Mouse (Mus musculus) left cerebral cortex, adult 6 months (tissue): ENCODE measurements around the gene S100a13. TPM values are rescaled to one million over a fixed set of nuclear protein-coding genes. Genes with fewer than 3 reads are reported as not detected.

Source experiments
- long read RNA-seq, 2 experiments: library from polyadenylated mRNA; unstranded; transcript quantifications; one replicate each; pipeline ENCODE4 v2.0.0; 2019 to 2020
- polyA plus RNA-seq: library from polyadenylated mRNA; unstranded; fragments of <200 nt; fragmentation: Nextera tagmentation; gene quantifications from 2 replicates; pipeline ENCODE4 v1.2.3, GENCODE M21; 2021

Gene S100a13
- polyA plus RNA-seq = 149 and 180 TPM in 2 replicates
- long read RNA-seq, experiment 1, partial matches to known transcripts = 30 of 30 reads
- long read RNA-seq, experiment 1, other reads (novel, unspliced or antisense) = 0 of 30 reads
- long read RNA-seq, experiment 2, partial matches to known transcripts = 130 of 138 reads
- long read RNA-seq, experiment 2, other reads (novel, unspliced or antisense) = 8 of 138 reads

DNA sequence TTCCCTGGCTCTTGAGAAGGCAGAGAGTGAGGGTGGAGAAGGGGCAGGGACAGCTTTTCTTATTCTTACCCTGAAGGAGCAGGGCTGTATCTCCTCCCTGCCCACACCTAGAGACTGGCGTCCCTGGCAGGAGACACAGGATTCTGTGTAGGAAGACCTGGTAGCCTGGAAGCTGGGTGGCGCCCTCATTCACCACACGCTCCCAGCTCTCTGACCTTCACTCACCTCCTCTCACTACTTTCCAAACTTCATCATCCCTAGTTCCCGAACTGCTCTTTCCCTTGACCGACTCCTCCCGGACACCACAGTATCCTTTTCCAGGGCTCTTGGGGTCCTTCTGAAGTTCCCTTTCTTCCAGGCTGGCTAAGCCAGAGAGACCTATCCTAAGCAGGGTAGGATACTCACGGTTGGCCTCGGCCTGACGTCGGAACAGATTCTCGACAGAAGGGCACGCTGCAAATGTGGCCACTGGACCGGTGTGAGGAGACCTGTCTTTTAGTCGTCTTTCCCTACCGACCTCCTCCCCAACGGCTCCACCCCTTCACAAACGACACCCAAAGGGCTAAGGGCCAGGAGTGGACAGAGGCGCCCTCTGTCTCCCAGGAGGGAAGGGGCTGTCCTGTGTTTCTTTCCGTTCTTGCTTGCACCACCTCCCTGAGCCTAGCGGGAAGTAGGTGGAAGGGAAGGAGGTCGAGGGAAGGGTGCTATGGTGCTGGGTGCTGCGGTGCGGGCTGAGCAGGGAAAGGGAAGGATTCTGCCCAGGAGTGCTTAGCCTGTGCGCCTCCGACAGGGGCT is at the start of gene S100a13, which contains the start of gene S100a1:
Gene S100a13 (plus strand): TSS at position 640 of the 795 bp plus-strand sequence.
Gene S100a1 (minus strand): TSS at position 597 of the 795 bp plus-strand sequence.

GRCm38 (mm10) chr3:90465686-90466310 is 48.4 kb upstream of the S100a13 start, which contains the start of gene Npr1:
Gene Npr1 (minus strand): TSS chr3:90465866.

DNA sequence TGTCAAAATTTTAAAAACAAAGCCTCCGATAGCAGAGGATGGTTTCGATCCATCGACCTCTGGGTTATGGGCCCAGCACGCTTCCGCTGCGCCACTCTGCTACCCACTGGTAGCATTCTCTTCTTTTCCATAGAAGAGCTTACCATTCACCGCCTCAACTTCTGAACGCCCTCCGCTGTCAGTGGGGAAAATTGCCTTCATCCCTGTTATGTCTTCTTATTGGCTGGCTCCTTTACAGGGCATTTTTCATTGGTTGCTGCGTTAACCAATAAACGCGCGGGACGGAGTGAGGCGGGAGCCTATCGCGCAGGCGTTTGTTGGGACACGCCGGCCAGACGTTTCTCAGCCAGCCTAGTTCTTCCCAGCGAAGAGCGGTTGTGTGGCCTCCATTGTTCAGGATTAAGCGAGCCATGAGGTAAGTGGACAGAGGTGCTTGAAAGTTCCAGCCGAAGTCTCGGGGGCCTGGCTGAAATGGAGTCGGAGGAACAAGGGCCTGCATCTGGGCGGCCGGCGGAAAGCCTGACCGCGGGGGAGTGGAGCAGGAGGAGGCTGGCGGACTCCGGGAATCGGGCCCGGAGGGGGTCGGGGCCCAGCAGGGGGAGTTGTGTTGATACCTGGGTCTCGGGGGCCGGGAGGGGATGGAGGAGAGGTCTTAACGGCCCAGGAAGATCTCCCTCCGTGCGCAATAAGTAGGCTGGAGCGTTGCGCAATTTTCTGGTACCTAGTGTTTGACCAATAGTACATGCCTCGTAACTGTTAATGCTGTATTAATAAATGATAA is 38.2 kb upstream of the S100a13 start, which contains the start of gene Ilf2:
Gene Ilf2 (plus strand): TSS at position 296 of the 781 bp plus-strand sequence.

GRCm38 (mm10) chr3:90490696-90491256 is 23.5 kb upstream of the S100a13 start, which contains the start of gene Snapin:
Gene Snapin (minus strand): TSS chr3:90491033.

GRCm38 (mm10) chr3:90508950-90509746 is 5.1 kb upstream of the S100a13 start, which contains the start of gene Chtop:
Gene Chtop (minus strand): TSS chr3:90509498.

GRCm38 (mm10) chr3:90526580-90526979 is 12.3 kb downstream of the S100a13 start, which contains the start of gene S100a14:
Gene S100a14 (plus strand): TSS chr3:90526856.

DNA sequence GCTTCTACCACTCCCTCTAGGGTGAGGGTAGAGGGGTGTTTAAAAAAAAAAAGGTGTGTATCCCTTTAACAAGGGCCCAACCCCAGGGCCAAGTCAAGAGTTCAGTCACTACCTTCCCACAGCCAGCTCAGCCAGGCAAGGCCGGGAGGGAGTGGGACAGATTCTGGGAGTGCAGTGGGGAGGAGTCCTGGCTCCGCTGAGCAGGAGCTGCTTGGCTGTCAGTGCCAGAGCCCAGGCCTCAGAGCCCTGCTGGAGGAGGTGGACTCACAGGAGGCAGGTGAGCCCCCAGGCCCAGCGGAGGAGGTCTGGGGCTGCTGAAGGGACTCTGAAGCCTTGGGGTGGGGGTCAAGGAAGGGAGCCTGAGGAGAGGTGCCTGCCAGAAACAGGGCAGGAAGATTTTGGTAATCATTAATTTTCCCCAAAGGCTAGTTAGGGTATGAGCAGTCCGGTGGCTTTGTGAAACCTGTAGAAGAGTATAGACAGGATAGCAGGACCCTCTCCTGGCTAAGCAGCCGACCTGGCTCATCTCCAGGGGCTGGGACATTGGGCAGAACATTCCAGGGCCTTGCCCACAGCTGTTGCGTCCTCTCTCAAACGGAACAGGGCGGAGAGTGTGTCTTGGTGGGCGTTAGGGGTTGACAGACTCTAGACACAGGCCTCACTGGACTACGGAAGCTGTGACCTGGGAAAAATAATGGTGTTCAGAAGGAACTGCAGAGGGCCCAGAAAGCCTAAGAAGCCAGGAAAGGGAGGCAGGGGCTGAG is 23.1 kb downstream of the S100a13 start, which contains the start of gene S100a16:
Gene S100a16 (plus strand): TSS at position 114 of the 764 bp plus-strand sequence.

GRCm38 (mm10) chr3:90560008-90560628 is 45.9 kb downstream of the S100a13 start, which contains the start of gene S100a3:
Gene S100a3 (plus strand): TSS chr3:90560578.

Other genes with a start within 250 kb of the S100a13 start
- 6.2 and 6.9 TPM in 2 replicates for gene Dennd4b, start 249.2 kb upstream of the S100a13 start, polyA plus RNA-seq
- gene Gatad2b, start 221.3 kb upstream of the S100a13 start, polyA plus RNA-seq = 9.9 and 10.3 TPM in 2 replicates
- 2.0 TPM in 2 replicates for gene Slc27a3, start 124.5 kb upstream of the S100a13 start, polyA plus RNA-seq
- 10.8 and 12.5 TPM in 2 replicates for gene Ints3, start 80.8 kb upstream of the S100a13 start, polyA plus RNA-seq
- 0.73 and 0.85 TPM in 2 replicates for gene Npr1, start 48.6 kb upstream of the S100a13 start, polyA plus RNA-seq
- gene Ilf2, start 38.3 kb upstream of the S100a13 start, polyA plus RNA-seq = 69.5 and 88.4 TPM in 2 replicates
- 82.3 and 99.2 TPM in 2 replicates for gene Snapin, start 23.4 kb upstream of the S100a13 start, polyA plus RNA-seq
- gene Chtop, start 4.9 kb upstream of the S100a13 start, polyA plus RNA-seq = 96.5 and 106 TPM in 2 replicates
- gene S100a1, start within 50 bp of the S100a13 start, polyA plus RNA-seq = 326 TPM in 2 replicates
- gene S100a14, start 12.4 kb downstream of the S100a13 start, polyA plus RNA-seq = not detected in 2 replicates
- 168 and 195 TPM in 2 replicates for gene S100a16, start 22.8 kb downstream of the S100a13 start, polyA plus RNA-seq
- gene S100a3, start 46.1 kb downstream of the S100a13 start, polyA plus RNA-seq = 2.1 and 3.0 TPM in 2 replicates
- gene S100a2, start 75.8 kb downstream of the S100a13 start, polyA plus RNA-seq = not detected in 2 replicates
- gene Gm42674, start 87.5 kb downstream of the S100a13 start, polyA plus RNA-seq = not detected in 2 replicates
- gene S100a4, start 89.3 kb downstream of the S100a13 start, polyA plus RNA-seq = 4.3 and 6.4 TPM in 2 replicates
- 0.60 TPM in 1 of 2 replicates, not detected in the other for gene S100a5, start 94.1 kb downstream of the S100a13 start, polyA plus RNA-seq
- 92.6 and 97.3 TPM in 2 replicates for gene S100a6, start 98.4 kb downstream of the S100a13 start, polyA plus RNA-seq
- gene S100a7a, start 139.6 kb downstream of the S100a13 start, polyA plus RNA-seq = 0.16 and 0.31 TPM in 2 replicates
- 1.4 and 2.0 TPM in 2 replicates for gene S100a8, start 154.5 kb downstream of the S100a13 start, polyA plus RNA-seq
- 0.77 TPM in 1 of 2 replicates, not detected in the other for gene S100a9, start 181.3 kb downstream of the S100a13 start, polyA plus RNA-seq
- not detected in 2 replicates for gene Pglyrp4, start 212.5 kb downstream of the S100a13 start, polyA plus RNA-seq